Mouse (Mus musculus) thymus, postnatal 10 days (tissue): Measurements from ENCODE around the gene Pde4b.

Experiments
- DNase-seq, 2 experiments: peaks; one replicate each; pipeline ENCODE4 v3.0.0; 2021; ENCODE audit warnings: low spot score in 2 of 2

The Pde4b gene

DNA sequence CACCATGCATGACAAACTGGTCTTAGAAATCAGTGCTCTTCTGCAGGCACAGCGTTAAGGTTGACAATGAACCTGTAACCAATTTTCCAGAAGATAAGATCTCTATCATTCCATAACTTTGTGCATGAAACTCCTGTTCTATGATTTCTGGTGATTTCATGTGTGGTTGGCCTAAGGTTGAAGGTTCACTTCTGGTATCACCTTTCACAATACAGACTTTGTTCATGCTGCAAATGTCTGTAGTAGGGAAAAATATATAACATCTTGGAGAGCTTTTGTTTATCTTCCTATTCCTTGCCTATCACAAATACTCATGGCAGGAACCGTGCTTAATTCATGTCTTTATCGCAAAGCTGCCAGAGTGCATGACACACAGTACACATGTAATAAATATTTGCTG, 319.5 kb downstream of the Pde4b start:
- DNase-seq: no peak

DNA sequence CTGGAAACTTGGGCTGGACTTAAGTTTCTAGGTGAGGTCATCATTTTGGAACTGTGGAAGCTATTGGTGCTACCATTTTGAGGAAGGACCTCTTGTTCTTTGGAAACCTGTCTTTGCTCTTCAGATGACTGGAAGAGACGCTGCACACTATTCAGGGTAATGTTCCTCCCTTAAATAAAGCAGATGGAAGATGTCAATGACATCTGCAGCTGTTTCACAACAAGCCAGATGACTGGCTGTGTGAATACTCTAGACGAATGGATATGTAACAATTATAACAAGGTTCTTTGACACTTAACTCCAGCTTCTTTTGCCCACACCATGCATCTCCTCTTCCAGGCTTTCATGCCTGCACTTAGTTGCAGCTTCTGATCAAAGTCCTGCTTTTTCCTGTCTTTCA, 320.8 kb downstream of the Pde4b start:
- no peak for DNase-seq

DNA sequence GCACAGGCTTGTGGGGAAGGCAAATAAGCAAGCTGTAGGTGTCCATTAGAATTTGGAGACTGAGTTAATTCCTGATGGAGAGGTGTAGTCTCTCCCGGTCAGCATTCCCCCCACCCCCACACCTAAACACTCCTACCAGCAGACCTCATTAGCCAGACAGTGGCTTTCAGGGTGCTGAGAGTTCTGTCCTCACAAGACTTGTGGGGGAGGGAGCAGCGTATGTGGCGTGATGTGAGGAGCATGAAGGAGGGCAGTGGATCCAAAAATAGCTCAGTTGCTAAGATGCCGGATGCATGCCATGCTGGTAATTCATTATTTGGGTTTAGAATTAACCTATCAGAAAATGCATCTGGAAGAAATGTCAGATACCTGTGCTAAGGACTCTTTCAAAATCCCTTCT, 321.6 kb downstream of the Pde4b start:
- DNase-seq: no peak

DNA sequence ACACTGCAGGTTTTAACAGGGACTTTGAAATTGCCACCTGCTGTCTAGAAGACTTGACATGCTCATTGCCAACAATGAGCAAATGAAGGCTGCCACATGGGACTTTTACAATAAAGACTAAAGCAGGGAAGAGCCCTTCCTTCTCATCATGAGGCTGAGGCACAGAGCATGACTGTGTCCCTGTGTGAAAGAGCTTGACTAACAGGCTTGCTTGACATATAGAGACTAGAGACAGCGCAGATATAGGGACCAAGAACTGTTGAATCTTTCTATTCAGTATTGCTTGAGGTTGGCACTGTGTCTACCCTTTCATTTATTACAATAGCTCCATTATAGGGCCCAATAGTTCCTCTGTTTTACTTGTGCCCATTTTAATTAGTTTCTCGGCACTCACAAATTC, 325.8 kb downstream of the Pde4b start:
- no peak for DNase-seq

DNA sequence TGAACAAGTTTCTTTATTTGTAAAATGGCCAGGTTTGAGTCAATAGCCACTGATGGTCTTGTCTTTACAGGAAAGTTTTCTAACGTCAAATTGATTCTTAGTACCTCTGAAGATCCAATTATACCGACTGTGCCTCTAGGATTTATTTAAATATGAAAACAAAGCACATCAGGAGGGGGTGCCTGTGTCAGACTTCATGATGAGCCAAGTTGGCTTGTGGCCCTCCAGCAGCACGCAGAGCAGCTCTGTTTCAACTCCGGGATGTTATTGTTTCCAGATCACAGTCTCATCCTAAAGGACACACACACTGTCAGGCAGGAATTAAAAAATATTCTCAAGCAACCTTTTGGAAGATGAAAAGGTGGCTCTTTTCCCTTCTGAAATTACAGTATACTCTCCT, 326.5 kb downstream of the Pde4b start:
- DNase-seq: no peak

DNA sequence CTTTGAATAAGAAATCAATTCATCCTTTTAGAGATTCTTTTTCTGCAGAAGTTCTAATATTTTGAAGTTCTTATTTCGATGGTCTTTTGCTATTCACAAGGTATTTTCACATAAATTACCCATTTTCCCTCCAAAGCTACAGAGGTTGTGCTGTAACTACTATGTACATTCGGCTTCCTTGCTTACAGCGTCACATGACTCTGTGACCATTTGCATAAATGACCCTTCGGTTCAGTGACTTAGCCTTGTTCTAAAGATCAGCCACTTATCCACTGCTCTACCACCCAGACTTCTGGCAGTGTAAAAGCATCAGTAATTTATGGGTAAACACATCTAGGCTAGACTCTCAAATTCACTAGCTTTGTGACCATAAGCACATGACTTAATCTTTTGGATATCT, 327.3 kb downstream of the Pde4b start:
- DNase-seq: no peak

DNA sequence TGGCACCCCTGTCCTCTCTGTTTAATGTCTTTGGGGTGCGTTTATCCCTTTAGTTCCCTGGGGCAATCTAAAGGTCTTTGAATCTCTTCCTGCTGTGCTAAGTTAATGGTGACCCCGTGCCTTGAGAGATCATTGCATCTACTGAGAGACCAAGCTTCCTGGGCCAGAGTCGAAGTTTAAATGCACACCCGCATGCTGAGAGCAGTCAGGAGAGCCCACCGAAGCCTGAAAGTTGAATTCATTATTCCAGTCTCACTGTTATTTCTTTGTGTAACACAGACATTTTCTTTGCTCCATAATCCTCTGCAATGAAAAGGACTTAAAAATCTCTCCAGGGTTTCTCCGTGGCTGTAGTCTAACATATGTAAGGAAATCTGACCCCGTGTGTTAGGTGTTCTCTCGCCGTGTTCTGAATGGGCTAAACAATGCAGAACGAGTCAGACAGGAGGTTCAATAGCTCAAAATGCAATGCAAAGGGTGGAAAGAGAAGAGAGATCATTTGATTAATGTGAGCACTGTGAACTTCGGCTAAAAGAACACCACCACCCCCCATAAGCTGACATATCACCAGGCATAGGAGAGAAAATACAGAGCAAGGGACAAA, 333.6 kb downstream of the Pde4b start:
- DNase-seq: no peak

DNA sequence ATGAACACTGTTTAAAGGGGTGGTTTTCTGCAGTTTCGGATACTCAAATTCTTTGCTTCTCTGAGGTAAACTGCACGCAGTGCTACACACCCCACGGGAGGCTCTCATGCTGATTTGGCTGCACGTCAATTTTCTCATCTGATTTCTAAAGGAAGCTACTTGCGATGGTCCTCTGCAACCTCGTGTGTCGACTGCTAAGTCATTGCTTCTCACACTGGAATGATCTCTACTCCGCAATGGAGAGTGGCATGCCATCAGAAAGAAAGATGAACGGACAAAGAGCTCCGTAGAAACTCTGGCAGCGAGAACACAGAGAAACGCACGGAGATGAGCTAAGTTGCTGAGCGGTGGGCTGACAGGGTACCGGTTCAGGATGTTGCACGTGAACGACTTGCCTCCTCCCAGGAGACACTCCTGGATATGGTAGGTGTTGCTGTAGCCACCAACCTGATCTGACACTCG, 334.1 kb downstream of the Pde4b start:
- no peak for DNase-seq

DNA sequence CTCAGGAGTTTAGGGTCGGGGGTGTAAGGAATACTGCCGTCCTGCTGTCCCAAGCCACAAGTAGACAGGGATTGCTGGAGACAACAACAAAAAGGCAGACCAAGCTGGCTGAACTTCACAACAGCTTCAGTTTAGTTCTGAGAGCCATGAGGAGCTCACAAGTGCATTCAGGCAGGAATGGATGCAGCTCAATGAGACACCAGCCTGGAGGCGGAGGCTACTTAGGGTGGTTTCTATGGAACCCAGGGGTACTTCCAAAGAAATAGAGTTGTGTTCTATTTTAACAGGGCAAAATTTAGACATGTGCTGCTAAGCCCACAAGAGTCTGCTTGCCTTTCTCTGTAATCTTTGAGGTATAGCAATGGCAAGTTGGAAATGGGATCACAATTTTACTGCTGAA, 336.8 kb downstream of the Pde4b start:
- no peak for DNase-seq

DNA sequence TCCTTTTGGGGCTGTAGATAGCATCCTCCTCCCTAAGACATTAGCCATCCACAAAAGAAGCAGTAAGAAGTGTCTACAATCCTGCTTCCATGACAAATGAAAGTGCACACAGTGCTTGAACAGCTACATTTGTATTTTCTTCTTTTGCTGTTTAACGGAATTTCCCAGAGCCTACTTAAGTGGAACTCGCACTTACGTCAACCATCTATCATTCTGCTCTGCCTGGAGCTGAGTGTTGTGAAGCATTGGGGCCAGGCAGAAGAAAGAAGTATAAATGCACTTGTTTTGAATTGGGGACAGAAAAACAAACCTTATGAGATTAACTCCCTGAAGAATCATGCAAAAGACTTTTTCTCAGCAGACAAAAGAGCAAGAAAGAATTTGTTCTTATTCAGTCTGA, 338.1 kb downstream of the Pde4b start:
- DNase-seq: no peak

DNA sequence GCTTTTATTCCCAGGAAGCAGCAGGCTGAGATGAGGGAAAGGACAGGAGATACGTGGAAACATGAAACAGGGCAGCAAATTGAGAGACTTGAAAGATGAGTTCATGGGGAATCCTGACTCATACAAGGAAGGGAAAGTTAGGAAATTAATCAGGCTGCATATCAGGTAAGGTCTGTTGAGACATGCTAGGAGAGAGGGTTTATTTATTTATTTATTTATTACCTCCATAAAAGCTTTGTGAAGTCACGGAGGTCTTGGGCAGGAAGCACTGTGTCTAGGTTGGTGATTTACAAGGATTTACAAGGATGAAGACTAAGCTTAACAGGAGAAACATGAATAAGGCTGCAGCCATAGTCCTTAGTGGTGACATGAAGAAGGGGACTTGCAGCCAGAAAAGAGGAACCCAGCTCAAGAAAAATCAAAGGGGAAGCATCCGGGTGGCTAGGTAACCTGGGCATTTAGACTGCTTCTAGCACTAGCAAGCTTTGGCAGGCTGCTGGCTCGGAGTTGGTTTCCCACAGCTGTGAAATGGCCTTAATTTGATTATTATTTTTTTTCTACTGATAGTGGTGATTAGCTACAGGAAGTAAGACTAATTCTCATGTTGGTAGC, 342.5 kb downstream of the Pde4b start:
- no peak for DNase-seq

DNA sequence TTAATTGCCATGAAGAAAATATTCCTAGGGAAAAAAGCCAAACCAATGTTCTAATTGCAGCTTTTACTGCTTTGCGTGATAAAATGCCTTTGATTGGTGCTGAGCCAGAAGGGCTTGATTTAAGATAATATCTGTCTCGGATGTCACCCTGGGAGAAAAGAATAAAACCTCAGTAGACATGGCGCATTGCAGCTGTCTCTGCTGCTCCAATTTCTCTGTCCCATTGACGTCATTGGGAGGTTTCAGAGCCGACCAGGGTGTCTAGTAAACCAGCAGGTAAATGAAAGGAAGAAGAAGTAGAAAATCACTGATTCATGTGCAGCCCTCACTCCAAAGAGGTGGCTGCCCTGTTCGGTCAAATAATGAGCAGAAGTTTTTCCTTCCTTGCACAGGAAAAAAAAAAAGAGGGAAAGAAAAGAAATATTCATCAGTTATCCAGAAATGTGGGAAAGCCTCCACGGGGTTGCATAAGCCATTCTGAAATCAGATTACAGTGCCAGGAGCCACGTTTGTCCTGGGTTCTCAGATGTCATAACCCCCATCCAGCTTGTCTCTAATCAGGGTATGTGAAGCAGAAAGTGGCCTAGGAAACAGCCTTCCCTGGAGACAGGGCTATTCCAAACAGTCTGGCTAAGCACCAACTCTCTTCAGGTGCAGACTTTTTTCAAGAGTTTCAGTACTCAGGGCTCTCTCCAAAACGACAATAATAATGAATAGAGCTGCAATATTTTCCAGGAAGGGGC, 344.9 kb downstream of the Pde4b start:
- DNase-seq: no peak

DNA sequence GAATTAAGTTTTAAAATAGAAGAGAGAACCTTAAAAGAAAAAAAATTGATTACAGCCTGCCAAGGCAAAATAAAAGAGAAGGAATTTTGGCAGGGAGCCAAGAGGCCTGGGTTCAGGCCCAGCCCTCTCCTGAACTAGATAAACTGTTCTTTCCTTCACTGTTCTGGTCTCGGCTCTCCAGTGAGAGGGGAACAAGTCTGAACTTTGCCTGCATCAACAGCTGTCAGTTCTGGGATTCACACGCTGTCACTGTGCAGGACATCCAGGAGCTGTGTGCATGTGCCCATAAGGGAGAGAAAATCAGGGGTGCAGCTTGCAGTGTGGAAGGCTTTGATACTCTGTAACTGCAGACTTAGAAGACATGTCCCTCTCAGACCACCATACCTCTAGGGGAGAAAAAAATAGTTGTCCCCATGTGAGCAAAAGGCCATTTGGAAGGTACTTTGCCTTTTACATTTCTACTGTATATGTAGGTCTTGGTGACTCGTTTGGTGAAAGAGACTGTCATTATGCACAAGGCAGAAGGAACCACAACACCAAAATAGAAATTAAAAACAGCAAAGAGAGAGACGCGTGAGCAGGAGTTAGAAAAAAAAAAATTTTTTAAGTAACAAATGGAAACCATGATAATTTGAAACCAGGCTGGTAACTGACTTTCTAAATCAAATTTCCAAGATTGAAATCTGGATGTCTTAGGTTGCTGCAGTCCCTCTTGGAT, 352.2 kb downstream of the Pde4b start:
- DNase-seq: no peak

DNA sequence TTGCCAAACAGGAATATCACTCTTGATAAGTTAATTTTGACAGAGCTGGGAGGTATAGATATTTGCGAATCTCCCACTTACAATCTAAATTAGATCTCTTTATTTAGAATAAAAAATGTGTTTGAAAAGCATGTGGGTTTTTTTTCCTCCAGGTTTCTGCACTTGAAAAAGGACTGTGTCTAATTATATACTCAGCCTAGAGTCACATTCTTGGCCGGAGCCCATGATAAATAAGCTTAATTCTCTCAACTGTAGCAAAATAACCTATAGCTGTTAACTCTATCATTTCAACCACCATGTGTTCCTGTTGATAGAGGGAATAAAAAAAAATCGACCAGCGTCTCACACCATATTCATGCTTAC, 352.8 kb downstream of the Pde4b start:
- no peak for DNase-seq

DNA sequence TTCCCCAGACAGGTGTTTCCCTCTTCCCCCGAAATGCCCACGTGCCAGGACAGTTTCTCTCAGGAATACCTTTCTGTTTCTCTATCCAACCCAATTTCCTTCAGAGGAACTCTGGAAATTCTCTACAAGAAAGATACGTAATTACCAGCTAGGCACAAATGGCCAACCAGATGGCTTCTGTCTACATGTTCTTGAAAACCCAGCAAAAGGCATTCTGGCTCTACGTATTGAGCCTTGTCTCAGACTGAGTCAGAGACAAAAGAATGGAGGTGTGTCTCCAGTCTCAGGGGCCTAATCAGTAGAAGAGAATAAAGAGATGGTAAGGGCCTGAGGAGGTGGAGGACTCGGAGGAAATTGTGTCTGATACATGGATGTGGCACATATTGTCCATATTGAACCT, 356.2 kb downstream of the Pde4b start:
- no peak for DNase-seq

DNA sequence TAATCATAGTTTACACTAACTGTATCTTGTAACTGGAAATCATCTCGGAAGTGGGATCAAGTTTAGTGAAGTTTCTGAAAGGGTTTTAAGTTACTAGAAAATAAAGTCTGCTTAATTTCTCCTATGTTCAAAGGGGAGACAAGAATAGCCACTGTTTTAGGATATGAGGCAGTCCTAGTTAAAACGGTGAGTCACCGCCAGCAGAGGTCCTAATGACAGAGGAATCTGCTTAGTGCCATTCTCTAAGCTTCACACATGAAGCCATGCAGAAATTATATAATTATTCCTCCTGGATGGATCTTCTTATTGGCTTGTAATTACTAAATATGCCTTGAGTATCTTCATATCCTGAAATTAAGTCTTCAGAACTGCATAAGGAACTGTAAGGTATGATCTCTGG, 357.2 kb downstream of the Pde4b start:
- DNase-seq: no peak

DNA sequence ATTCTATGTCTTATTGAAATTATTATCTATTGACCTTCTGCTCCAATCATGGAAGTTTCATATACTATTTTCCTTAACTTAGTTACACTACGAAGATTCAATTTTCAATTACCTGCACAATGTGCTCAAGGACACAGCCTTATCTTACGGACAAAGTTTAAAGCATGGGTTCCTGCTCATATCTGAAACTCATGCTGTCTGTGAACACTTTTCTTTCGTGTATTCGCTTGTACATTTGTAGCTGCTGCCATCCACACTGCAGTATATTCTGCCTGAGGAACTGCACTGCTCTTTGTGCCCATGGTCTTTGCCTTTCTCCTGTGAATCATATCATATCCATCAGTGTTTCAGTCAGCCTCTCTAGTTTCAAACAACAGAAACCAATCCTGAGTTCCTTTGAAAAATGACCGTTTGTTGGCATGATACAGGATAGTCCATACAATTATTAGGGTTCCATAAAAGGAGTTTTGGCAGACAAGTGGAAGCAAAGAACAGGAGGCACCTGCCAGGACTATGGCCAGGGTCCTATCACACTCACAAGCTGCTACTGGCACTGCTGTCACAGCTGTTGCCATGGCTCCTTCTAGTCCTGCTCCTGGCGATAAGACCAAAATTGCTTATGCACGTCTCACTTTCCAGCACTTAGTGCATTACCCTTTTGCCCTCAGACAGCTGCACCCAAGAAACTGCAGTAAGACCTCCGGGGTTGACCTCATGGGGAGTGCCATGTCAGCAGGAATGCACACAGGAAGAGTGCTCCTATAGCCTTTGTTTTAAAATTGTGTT, 359.0 kb downstream of the Pde4b start:
- no peak for DNase-seq

DNA sequence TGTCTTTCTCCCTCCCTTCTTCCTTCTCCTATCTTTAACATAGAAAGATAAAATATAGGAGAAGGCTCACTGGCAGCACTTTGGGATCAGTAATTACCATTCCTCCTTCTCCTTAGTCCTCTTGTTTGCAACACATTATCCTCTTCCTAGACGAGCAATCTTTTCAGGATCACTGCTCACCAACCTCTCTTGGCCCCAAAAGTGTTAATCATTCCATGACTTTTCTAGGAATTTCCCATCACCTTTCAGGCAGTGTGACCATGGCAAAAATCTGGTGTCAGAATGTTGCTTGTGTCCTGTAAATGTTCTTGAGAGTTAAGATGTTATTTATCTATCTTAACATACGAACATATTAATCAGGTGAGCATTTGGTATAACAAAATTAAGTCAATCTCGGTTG, 369.1 kb downstream of the Pde4b start:
- no peak for DNase-seq

DNA sequence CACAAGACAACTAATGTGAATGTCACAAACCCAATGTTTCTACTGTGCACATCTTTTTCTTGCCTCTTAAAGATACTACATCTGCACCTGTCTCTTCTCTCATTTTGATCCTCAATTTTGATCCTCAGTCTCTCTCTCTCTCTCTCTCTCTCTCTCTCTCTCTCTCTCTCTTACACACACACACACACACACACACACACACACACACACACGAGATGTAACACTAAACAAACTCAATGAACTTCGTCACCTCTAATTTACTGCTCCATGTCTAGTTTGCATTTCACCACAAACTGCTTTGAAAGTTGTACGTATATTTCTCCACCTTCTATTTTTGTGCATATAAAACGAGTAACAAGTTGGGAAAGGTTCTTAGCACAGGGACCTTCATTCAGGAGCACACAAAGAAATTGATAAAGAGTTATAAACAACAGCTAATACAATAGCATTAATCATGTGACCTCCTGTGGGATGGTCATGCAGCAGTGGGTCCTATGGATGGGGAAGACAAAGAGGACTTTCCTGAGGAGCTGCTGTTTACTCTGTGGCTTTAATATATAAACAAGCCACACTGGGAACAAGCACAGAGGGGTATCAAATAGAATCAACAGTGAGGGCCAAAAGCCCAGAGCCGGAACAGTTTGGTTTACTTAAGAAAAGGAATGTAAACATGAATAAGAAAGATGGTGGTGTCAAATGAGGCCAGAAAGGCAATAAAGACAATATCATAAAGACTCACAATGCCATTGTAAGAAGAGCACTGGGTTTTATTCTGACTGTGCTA, 372.1 kb downstream of the Pde4b start:
- DNase-seq: no peak

DNA sequence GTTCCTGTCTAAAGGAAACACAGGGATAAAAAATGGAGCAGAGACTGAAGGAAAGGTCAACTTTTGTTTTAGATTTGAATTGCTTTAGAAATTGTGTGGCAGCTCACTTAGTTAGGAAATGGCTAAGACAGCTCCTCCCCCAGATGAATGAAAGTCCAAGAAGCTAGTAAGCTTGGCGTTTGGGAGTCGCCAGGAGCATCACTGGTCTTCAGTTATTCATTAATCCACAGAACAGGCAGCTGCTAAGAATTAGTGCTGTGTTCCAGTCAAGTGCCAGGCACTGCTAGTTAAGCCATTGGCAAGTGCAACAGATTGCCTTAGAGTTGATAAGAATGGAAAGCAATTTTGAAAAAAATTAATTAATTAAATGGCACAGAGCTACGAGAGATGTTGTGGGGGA, 390.8 kb downstream of the Pde4b start:
- DNase-seq: no peak

DNA sequence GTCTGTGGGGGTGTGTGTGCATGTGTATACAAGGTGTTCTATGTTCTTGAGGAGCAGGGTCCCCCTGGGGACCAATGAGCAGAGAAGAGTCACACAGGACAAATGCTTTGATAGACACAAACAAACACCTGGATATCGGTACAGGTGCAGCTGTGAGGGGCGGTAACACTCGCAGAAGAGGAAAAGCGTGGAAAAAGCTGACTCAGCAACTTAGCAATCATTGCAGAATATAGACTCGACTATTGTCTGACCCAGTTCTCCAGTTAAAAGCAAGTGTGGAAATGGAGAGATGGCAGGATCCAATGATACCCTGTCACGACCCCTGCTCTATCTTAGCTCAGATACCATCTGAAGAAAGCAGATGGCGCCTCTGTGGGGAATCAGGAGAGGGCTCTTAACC, 391.5 kb downstream of the Pde4b start:
- no peak for DNase-seq
